Mouse (Mus musculus): Measurements from ENCODE around the gene Itprid1.

The Itprid1 gene

GRCm38 (mm10) chr6:55836650-55837320 lies at the start of gene Itprid1:
Gene Itprid1, plus strand, starts transcription at chr6:55836895.
- no peak for DNase-seq

DNA sequence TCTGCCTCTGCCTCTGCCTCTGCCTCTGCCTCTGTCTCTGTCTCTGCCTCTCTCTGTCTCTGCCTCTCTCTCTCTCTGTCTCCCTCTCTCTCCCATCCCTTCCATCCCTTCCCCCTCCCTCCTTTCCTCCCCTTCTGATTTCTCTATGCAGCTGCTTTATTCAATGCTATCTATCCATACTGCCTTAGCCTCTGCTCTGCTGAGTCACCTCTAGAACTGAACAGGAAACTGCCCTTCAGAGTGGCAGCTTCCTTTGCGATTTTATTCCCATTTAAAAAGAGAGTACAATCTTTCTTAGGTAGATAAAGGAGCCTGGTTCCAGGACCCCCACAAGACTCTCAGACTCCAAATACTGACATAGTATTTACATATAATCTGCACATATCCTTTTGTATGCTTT lies 47.1 kb upstream of the Itprid1 start:
- no peak for DNase-seq

DNA sequence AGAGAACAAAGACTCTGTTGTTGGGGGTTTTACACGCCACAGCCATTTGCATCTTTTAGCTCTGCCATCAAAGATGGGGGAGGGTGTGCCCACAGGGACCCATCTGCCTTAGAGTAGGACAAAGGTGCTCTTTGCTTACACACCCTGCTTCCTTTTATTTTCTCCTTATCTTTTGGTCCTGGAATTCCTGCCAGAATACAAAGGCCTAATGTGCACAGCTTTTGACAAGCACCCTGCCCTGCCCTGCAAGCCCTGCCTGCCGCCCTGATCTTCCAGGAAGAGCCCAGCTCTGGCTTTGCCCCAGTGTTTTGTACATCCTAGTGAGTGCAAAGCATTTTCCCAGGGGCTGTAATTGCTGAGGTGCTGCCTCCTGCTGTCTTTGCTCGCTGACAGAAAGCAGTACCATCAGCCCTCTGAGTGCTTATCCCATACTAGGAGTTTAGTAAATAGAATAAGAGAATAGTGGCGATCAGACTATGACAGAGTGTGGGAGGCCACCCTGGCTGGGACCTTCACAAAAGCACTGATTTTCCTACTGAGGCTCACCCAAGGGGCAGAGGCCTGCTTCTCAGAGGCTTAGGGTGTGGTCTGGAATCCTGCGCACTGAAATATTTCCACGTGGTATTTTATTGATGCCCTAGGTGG lies 44.7 kb upstream of the Itprid1 start:
- DNase-seq, result no peak

DNA sequence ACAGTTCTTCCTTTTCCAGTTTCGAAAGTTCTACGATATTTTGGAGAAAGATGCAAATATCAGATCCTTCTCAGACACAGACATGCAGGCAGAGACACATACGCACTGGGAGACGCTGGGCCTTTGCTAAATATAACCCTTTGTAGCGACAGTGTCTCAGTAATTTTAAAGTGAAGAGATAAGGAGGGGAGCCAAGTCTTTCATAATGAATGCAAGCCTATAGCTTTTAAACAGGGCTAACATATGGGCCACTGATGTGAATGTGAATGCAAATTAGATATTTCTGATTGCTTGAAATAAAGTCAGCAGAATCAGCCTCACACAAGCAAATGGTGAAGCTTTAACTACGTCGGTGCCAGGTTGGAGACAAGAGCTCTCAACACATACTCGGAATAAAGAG lies 44.2 kb upstream of the Itprid1 start:
- DNase-seq, result no peak

GRCm38 (mm10) chr6:55802686-55803085 lies 34.0 kb upstream of the Itprid1 start:
- no peak for DNase-seq

- DNase-seq, result no peak
Observed at GRCm38 (mm10) chr6:55803357-55803756, 33.3 kb upstream of the Itprid1 start.

GRCm38 (mm10) chr6:55803991-55804680 lies 32.6 kb upstream of the Itprid1 start:
- DNase-seq, result peak; percentile 20

DNA sequence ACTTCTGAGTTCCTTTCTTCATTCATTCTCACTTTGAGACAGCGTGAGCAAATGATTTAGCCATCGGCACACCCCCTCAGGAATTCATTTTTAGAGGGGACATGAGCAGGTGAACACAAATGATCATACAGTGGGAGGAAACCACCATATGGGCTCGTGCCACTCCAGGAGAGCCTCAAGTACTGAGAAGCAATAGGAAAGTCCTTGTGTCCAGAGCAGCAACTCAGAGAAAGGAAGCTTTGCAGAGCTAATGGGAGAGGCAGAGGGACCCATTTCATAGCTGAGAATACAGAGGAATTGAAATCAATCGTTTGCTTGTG lies 32.1 kb upstream of the Itprid1 start:
- no peak for DNase-seq

- DNase-seq, result no peak
Observed at GRCm38 (mm10) chr6:55805291-55806137, 31.2 kb upstream of the Itprid1 start.

- no peak for DNase-seq
Observed at GRCm38 (mm10) chr6:55806537-55806936, 30.2 kb upstream of the Itprid1 start.

GRCm38 (mm10) chr6:55808692-55809091 lies 28.0 kb upstream of the Itprid1 start:
- DNase-seq, result no peak

DNA sequence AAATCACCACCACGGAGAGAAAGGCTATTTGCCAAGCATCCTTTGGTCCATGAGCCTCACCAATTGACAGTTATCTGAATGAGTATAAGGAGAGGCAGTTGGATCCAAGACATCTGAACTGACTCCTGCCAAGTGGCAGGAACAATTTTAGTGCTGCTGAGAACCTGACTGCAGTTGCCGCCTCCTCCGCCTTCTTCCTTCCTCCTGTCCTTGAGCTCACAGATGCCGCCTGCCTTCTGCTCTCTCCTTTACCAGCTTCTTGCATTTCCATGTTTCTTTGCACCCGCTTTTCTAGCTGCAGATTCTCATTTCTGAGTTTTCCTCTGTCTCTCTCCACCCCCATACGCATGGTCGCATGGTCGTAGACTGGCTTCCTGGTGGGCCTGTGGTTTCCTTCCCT lies 25.5 kb upstream of the Itprid1 start:
- no peak for DNase-seq

DNA sequence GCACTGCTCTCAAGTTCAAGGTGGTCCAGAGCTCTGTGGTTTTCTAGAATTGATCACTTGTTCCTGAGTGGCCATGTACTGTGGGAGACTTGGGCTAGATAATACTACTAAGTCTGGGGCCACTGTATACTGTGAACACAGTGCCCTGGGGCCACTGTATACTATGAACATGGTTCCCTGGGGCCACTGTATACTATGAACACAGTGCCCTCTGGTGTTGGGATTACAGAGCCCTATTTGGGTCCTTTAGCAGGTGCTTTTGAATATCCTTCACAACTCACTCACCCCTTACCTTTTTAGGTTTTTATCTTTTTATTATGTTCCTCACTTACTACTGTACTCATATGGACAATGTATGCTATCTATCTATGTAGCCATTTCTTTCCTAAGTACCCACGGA lies 24.3 kb upstream of the Itprid1 start:
- no peak for DNase-seq

DNA sequence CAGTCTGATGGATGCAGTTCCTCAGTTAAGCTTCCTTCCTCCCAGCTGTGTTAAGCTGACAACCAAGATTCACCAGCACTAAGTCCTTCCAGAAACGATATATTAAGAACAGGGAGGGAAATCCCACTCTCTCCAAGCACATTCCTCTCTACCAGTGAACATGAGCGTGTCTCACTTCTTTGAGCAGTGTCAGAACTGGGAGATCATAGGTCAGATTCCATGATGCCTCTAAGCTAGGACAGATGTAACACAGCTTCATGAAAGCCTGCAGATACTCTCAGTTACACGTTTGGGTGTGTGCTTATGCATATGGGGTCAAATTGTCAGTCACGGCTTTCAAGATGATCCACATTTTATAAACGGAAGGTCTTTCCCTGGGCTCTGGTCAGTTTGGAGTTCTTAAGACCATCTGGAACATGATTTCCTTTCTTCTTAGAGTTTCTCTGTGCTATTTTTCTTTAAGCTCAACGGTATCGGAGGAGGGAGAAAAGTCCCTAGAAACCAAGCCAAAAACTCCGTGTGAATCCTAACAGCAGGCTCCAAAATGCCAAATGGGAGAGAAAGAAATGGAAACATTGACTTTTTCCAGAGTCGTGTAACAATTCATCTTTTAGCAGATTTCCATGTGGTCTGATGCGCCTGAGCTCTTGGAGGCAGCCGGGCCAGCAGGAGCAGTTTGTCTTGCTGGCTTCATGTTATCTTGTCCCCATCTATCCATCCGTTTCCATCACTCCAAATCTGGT lies 22.3 kb upstream of the Itprid1 start:
- DNase-seq, result no peak

DNA sequence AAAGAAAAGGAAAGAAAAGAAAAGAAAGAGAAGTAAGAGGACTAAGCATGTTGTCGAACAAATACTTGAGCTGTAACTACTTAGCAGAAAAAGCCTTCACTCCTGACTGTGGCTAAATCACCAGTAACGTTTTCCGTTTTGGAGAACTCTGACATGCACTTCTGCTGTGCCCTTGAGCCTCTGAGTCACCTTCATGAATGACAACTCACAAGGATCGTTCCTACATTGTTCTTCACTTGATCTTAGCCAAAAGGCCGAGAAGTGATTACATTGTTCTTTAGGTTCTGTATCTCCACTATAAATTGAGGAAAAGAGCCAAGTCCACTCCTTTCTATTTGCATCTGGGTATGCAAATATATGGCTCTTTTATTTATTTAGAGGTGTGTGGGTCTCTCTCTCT lies 19.8 kb upstream of the Itprid1 start:
- DNase-seq, result no peak

GRCm38 (mm10) chr6:55829722-55830121 lies 7.0 kb upstream of the Itprid1 start:
- no peak for DNase-seq

DNA sequence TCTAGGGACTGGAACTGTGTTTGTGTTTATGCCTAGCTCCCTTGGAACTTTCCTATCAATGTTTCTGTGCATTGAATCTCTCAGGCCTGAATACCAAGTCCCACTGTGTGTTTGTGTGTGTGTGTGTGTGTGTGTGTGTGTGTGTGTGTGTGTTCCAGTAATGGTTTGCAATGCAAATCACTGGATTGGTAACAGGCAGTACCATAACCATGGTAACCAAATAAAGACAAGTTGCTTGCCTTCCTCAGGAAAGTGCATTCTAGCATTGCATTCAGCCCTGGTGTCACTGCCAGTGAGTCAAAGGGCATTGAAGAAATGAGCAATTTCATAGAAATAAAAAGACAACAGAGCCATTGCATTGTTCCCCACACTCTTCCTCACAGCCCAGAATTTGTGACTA lies 15.9 kb downstream of the Itprid1 start:
- DNase-seq, result no peak

GRCm38 (mm10) chr6:55856085-55856484 lies 19.4 kb downstream of the Itprid1 start:
- DNase-seq, result no peak

GRCm38 (mm10) chr6:55865206-55865605 lies 28.5 kb downstream of the Itprid1 start:
- no peak for DNase-seq

DNA sequence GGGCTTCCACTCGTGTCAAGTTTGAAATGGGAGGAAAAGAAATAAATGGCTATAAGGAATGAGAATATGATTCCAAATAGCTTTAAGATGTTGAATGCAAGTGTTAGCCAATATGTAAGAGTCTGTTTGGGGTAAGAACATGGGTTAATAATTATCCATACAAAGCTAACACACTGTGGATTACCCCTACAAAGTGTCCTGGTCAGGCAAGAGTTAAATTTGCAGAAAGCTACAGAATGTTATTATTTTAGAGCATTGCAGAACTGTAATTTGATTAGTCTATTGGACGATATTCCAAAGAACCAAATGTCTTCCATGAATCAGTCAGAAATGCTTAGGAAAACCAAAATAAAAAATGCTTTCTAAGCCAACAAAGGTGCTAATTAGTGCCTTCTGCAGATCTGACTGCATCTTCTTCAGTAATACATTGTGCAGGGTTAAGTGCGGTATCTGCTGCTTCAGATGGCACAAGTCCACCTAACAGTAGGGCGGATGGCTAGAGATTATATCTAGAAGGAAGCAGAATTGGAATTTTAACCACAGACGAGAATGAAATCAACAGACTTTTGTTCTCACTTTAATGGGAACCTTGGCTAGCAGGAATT lies 42.8 kb downstream of the Itprid1 start:
- DNase-seq, result no peak

DNA sequence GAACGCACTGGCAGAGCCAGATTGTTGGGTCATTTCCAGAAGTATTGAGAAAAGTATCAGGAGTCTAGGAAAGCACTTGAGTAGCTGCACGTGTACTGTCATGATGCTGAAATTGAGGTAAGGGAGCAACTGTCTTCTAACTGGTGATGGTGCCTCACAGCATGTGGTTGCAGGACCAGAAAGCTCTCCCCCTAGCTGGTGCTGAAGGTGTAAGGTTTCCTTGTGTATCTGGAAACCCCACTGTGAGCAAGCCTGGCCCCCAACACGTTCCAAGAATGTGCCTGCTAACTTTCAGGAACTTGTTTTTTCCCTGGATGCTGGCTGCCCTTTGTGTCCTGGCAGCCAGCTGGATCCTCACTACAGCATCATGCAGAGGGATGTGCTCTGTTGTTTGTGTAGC lies 44.2 kb downstream of the Itprid1 start:
- DNase-seq, result peak; percentile 5

- no peak for DNase-seq
Observed at GRCm38 (mm10) chr6:55887598-55887997, 50.9 kb downstream of the Itprid1 start.

Measured in cerebellum, adult 9-10 months (tissue).